Mouse (Mus musculus): Measurements from ENCODE around the gene Zmym6. TPM values are rescaled to one million over a fixed set of nuclear protein-coding genes. Genes with fewer than 3 reads are reported as not detected.

Gene Zmym6
- polyA plus RNA-seq, 1 experiment from 2014 or later, result 33.8 TPM

GRCm38 (mm10) chr4:127170866-127171265 lies 93.7 kb downstream of the Zmym6 start:
- H3K9me3 ChIP-seq (ENCODE audit: control insufficient read depth, low read length), result no peaks in the 10 kb centered on the region
- ATAC-seq (ENCODE audit: low FRiP score), result no peak
- no peaks in the 10 kb centered on the region for H3K27me3 ChIP-seq (ENCODE audit: control insufficient read depth, insufficient read depth, low read length)
- H3K4me3 ChIP-seq (replicated peaks; ENCODE audit: low read length), result no peak overlapping the region
- no peak for DNase-seq (ENCODE audit: low spot score)
- peak overlapping the region; percentile 9; the same call in 1 of the 2 replicates for H3K9ac ChIP-seq
- H3K36me3 ChIP-seq (replicated peaks; ENCODE audit: control insufficient read depth, insufficient read depth), result no peaks in the 10 kb centered on the region
- H3K4me2 ChIP-seq (replicated peaks), result peak overlapping the region; percentile 95
- WGBS, result 27% methylated on average over 5 of the region's 5 CpGs
- no peak overlapping the region for H3K27ac ChIP-seq
- peaks cover 29% of the 10 kb centered on the region for H3K4me1 ChIP-seq (replicated peaks; ENCODE audit: control insufficient read depth, insufficient read depth, low read length)

GRCm38 (mm10) chr4:127171341-127171905 lies 94.2 kb downstream of the Zmym6 start:
- Histone ChIP-seq H3K27ac (no peak overlapping the region), H3K36me3 (replicated peaks; ENCODE audit: control insufficient read depth, insufficient read depth) (no peaks in the 10 kb centered on the region), H3K4me1 (replicated peaks; ENCODE audit: control insufficient read depth, insufficient read depth, low read length) (peaks cover 29% of the 10 kb centered on the region), H3K4me2 (replicated peaks) (peak overlapping the region; percentile 95), H3K9me3 (ENCODE audit: control insufficient read depth, low read length) (no peaks in the 10 kb centered on the region), H3K27me3 (ENCODE audit: control insufficient read depth, insufficient read depth, low read length) (no peaks in the 10 kb centered on the region), H3K9ac (no peak overlapping the region), H3K4me3 (replicated peaks; ENCODE audit: low read length) (no peak overlapping the region)
- DNase-seq (ENCODE audit: low spot score) (no peak), ATAC-seq (ENCODE audit: low FRiP score) (no peak)
- 55% methylated on average over 4 of the region's 4 CpGs for WGBS

- peaks cover 29% of the 10 kb centered on the region for H3K4me1 ChIP-seq (replicated peaks; ENCODE audit: control insufficient read depth, insufficient read depth, low read length)
- no peak overlapping the region; the same call in 1 of the 2 replicates for H3K9ac ChIP-seq
- H3K9me3 ChIP-seq (ENCODE audit: control insufficient read depth, low read length), result no peaks in the 10 kb centered on the region
- DNase-seq (ENCODE audit: low spot score), result no peak
- ATAC-seq (ENCODE audit: low FRiP score), result no peak
- no peak overlapping the region for H3K4me3 ChIP-seq (replicated peaks; ENCODE audit: low read length)
- no peaks in the 10 kb centered on the region for H3K36me3 ChIP-seq (replicated peaks; ENCODE audit: control insufficient read depth, insufficient read depth)
- 0 out of 2 replicates have a peak overlapping the region, but pooled peaks have one; percentile 25 for H3K4me2 ChIP-seq (replicated peaks)
- no peaks in the 10 kb centered on the region for H3K27me3 ChIP-seq (ENCODE audit: control insufficient read depth, insufficient read depth, low read length)
- WGBS, result 15% methylated on average over 7 of the region's 7 CpGs
- no peak overlapping the region for H3K27ac ChIP-seq
Observed at GRCm38 (mm10) chr4:127172119-127172518, 94.9 kb downstream of the Zmym6 start.

- WGBS, result 69% methylated on average over 4 of the region's 4 CpGs
- H3K4me1 ChIP-seq (replicated peaks; ENCODE audit: control insufficient read depth, insufficient read depth, low read length), result peaks cover 29% of the 10 kb centered on the region
- no peak overlapping the region for H3K27ac ChIP-seq
- peak overlapping the region; percentile 34 for H3K9ac ChIP-seq
- no peaks in the 10 kb centered on the region for H3K9me3 ChIP-seq (ENCODE audit: control insufficient read depth, low read length)
- no peak overlapping the region for H3K4me3 ChIP-seq (replicated peaks; ENCODE audit: low read length)
- H3K4me2 ChIP-seq (replicated peaks), result 0 out of 2 replicates have a peak overlapping the region, but pooled peaks have one; percentile 25
- no peaks in the 10 kb centered on the region for H3K36me3 ChIP-seq (replicated peaks; ENCODE audit: control insufficient read depth, insufficient read depth)
- DNase-seq (ENCODE audit: low spot score) (no peak), ATAC-seq (ENCODE audit: low FRiP score) (no peak)
- no peaks in the 10 kb centered on the region for H3K27me3 ChIP-seq (ENCODE audit: control insufficient read depth, insufficient read depth, low read length)
Observed at GRCm38 (mm10) chr4:127172614-127173013, 95.4 kb downstream of the Zmym6 start.

GRCm38 (mm10) chr4:127173461-127173860 lies 96.3 kb downstream of the Zmym6 start:
- Histone ChIP-seq H3K27me3 (ENCODE audit: control insufficient read depth, insufficient read depth, low read length) (no peaks in the 10 kb centered on the region), H3K4me1 (replicated peaks; ENCODE audit: control insufficient read depth, insufficient read depth, low read length) (peaks cover 29% of the 10 kb centered on the region), H3K27ac (no peak overlapping the region), H3K4me2 (replicated peaks) (peak overlapping the region; percentile 25; the same call in 1 of the 2 replicates), H3K4me3 (replicated peaks; ENCODE audit: low read length) (no peak overlapping the region), H3K36me3 (replicated peaks; ENCODE audit: control insufficient read depth, insufficient read depth) (no peaks in the 10 kb centered on the region), H3K9ac (peak overlapping the region; percentile 34; the same call in 1 of the 2 replicates), H3K9me3 (ENCODE audit: control insufficient read depth, low read length) (no peaks in the 10 kb centered on the region)
- WGBS, result 6% methylated on average over 8 of the region's 8 CpGs
- no peak for ATAC-seq (ENCODE audit: low FRiP score)
- DNase-seq (ENCODE audit: low spot score), result peak; percentile 66

Other genes with a start within 250 kb of the Zmym6 start
- gene Zmym4, start 109.2 kb upstream of the Zmym6 start, polyA plus RNA-seq (2014; fragmentation: Nextera tagmentation; extraction: Ambion mirVana), result 27.5 and 31.3 TPM in 2 replicates
- gene Sfpq, start 56.1 kb upstream of the Zmym6 start, polyA plus RNA-seq (2014; fragmentation: Nextera tagmentation; extraction: Ambion mirVana), result 92.5 and 102 TPM in 2 replicates
- 31.6 and 31.9 TPM in 2 replicates for gene Zmym1, start 16.2 kb upstream of the Zmym6 start, polyA plus RNA-seq (2014; fragmentation: Nextera tagmentation; extraction: Ambion mirVana)
- 14.0 and 18.1 TPM in 2 replicates for gene Tmem35b, start 46.3 kb downstream of the Zmym6 start, polyA plus RNA-seq (2014; fragmentation: Nextera tagmentation; extraction: Ambion mirVana)
- 30.8 and 35.1 TPM in 2 replicates for gene Dlgap3, start 91.8 kb downstream of the Zmym6 start, polyA plus RNA-seq (2014; fragmentation: Nextera tagmentation; extraction: Ambion mirVana)
- 53.8 and 60.9 TPM in 2 replicates for gene Smim12, start 166.4 kb downstream of the Zmym6 start, polyA plus RNA-seq (2014; fragmentation: Nextera tagmentation; extraction: Ambion mirVana)
- gene Gja4, start 236.7 kb downstream of the Zmym6 start, polyA plus RNA-seq (2014; fragmentation: Nextera tagmentation; extraction: Ambion mirVana), result 25.4 and 27.0 TPM in 2 replicates